Comparison of ENCODE assay signal across 27 mouse cellular contexts in the genomic region with DNA sequence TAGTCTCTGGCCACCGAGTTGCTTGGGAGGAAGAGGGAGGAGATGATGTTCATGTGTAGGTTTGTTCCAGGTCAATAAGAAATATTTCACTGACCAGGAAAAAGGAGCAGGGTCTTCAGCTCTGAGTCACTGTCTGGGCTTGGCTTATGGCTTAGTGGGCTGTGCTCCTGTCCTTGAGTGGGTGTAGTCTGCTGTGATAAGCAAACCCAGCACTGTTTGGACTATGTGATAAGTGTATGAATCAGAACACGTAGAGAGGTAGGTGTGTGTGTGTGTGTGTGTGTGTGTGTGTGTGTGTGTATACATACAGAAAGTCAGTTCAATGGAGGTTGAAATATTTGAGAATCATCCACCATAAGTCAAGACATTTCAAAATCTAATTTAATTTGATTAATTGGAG.
DNase-seq lines count a peak whose midpoint lies in the region; ATAC-seq and TF ChIP-seq lines count a peak whose summit lies in the region.
"Had no signal": no experiment of that assay in that cellular context is flagged by ENCODE, and none has a peak within 500 bp of the region (broad histone marks: within the 10 kb centered on the region; RNA-seq: fewer than 3 reads in every experiment).

No protein-coding gene starts in this region.

- no peaks in the 10 kb centered on the region for H3K36me3 ChIP-seq in intestine, embryonic 14.5 days (ENCODE audit: control insufficient read depth, insufficient read depth, low read length)
- no peaks in the 10 kb centered on the region for H3K36me3 ChIP-seq in intestine, postnatal 0 days (ENCODE audit: control insufficient read depth, insufficient read depth)
- no peaks in the 10 kb centered on the region for H3K36me3 ChIP-seq in stomach, embryonic 15.5 days
- H3K36me3 ChIP-seq in forebrain, postnatal 0 days (ENCODE audit: insufficient read depth) = no peaks in the 10 kb centered on the region
- H3K36me3 ChIP-seq: forebrain, embryonic 10.5 days; G1E; heart, embryonic 10.5 days; heart, embryonic 13.5 days had no signal

- no peak overlapping the region for H3K4me3 ChIP-seq in intestine, embryonic 14.5 days (ENCODE audit: low read depth, low read length)
- H3K4me3 ChIP-seq in intestine, postnatal 0 days (ENCODE audit: low read depth, low read length) = no peak overlapping the region
- H3K4me3 ChIP-seq in stomach, embryonic 15.5 days (replicated peaks) = no peak overlapping the region
- H3K4me3 ChIP-seq in forebrain, postnatal 0 days (ENCODE audit: low read depth, low read length) = no peak overlapping the region
- H3K4me3 ChIP-seq: forebrain, embryonic 10.5 days; forebrain, embryonic 13.5 days; heart, adult 2 months; heart, embryonic 10.5 days; heart, embryonic 13.5 days had no signal

- H3K4me1 ChIP-seq in intestine, embryonic 14.5 days (replicated peaks; ENCODE audit: control insufficient read depth, insufficient read depth, low read length) = peaks cover 9% of the 10 kb centered on the region; the same call in 1 of the 2 replicates
- H3K4me1 ChIP-seq in intestine, postnatal 0 days (replicated peaks; ENCODE audit: control insufficient read depth, insufficient read depth, low read length) = no peaks in the 10 kb centered on the region
- no peaks in the 10 kb centered on the region for H3K4me1 ChIP-seq in stomach, embryonic 15.5 days
- no peaks in the 10 kb centered on the region for H3K4me1 ChIP-seq in forebrain, postnatal 0 days (ENCODE audit: insufficient read depth)

- no peak overlapping the region for H3K9ac ChIP-seq in intestine, embryonic 14.5 days (ENCODE audit: low read length)
- H3K9ac ChIP-seq in intestine, postnatal 0 days (ENCODE audit: low read depth, low read length) = no peak overlapping the region
- no peak overlapping the region for H3K9ac ChIP-seq in stomach, embryonic 15.5 days
- no peak overlapping the region for H3K9ac ChIP-seq in forebrain, postnatal 0 days
- H3K9ac ChIP-seq: forebrain, embryonic 13.5 days; heart, embryonic 13.5 days; hindbrain, embryonic 14.5 days had no signal

- no peaks in the 10 kb centered on the region for H3K9me3 ChIP-seq in intestine, embryonic 14.5 days (ENCODE audit: control insufficient read depth, low read length)
- no peaks in the 10 kb centered on the region for H3K9me3 ChIP-seq in intestine, postnatal 0 days (ENCODE audit: control insufficient read depth)
- H3K9me3 ChIP-seq in stomach, embryonic 15.5 days = no peaks in the 10 kb centered on the region
- H3K9me3 ChIP-seq in forebrain, postnatal 0 days (ENCODE audit: low read length) = no peaks in the 10 kb centered on the region
- H3K9me3 ChIP-seq: forebrain, embryonic 10.5 days; forebrain, embryonic 13.5 days; G1E; heart, embryonic 10.5 days; heart, embryonic 13.5 days had no signal

- no peak for TF ChIP-seq CTCF in intestine, postnatal 0 days (IDR thresholded peaks at IDR 0.05; ENCODE audit: low read depth)
- no peak for TF ChIP-seq CTCF in forebrain, postnatal 0 days (IDR thresholded peaks at IDR 0.05; ENCODE audit: low read depth)

- H3K27me3 ChIP-seq in intestine, embryonic 14.5 days (replicated peaks; ENCODE audit: control insufficient read depth, insufficient read depth, low read length) = no peaks in the 10 kb centered on the region
- H3K27me3 ChIP-seq in intestine, postnatal 0 days (replicated peaks; ENCODE audit: control insufficient read depth, insufficient read depth, low read length) = no peaks in the 10 kb centered on the region
- H3K27me3 ChIP-seq in stomach, embryonic 15.5 days (replicated peaks) = no peaks in the 10 kb centered on the region
- no peaks in the 10 kb centered on the region for H3K27me3 ChIP-seq in forebrain, postnatal 0 days (ENCODE audit: insufficient read depth, low read length)
- H3K27me3 ChIP-seq: CH12.LX; heart, embryonic 13.5 days; Patski had no signal

- DNase-seq in intestine, embryonic 14.5 days (ENCODE audit: low spot score) = no peak
- DNase-seq in urinary bladder, postnatal 14 days (ENCODE audit: low spot score) = peak; percentile 47
- DNase-seq in urinary bladder, postnatal 10 days (ENCODE audit: low spot score) = no peak
- no peak for DNase-seq in thymus, postnatal 10 days (ENCODE audit: low spot score in 2 of 2)
- DNase-seq in forebrain, postnatal 0 days = no peak
- DNase-seq: adrenal gland, postnatal 14 days; B cell, adult 2 months; cerebellum, adult 11-12 months; cerebellum, adult 8-10 months; cerebellum, postnatal 10 days; gastrocnemius, postnatal 10 days; gastrocnemius, postnatal 36 days; heart, adult 2 months; heart, postnatal 14 days; heart, postnatal 4 days had no signal

- 62% methylated on average over 2 of the region's 2 CpGs for WGBS in intestine, embryonic 14.5 days
- 29% methylated on average over 2 of the region's 2 CpGs for WGBS in intestine, postnatal 0 days
- whole genome bisulfite sequencing in stomach, embryonic 15.5 days = 63% methylated on average over 2 of the region's 2 CpGs
- 91% methylated on average over 2 of the region's 2 CpGs for WGBS in forebrain, postnatal 0 days

- no peak overlapping the region for H3K4me2 ChIP-seq in intestine, embryonic 14.5 days (ENCODE audit: low read length)
- no peak overlapping the region for H3K4me2 ChIP-seq in intestine, postnatal 0 days (replicated peaks; ENCODE audit: low read depth)
- no peak overlapping the region for H3K4me2 ChIP-seq in stomach, embryonic 15.5 days
- H3K4me2 ChIP-seq in forebrain, postnatal 0 days (ENCODE audit: low read depth) = no peak overlapping the region
- H3K4me2 ChIP-seq: forebrain, embryonic 13.5 days; heart, embryonic 13.5 days; hindbrain, embryonic 14.5 days had no signal

- peak; percentile 84 for ATAC-seq in intestine, embryonic 14.5 days (replicated peaks; ENCODE audit: low FRiP score, low TSS enrichment, low read depth)
- ATAC-seq in intestine, postnatal 0 days = no peak
- peak; percentile 85 for ATAC-seq in stomach, embryonic 15.5 days (ENCODE audit: insufficient read depth, low FRiP score, low read depth)
- no peak for ATAC-seq in forebrain, postnatal 0 days
- ATAC-seq: forebrain, embryonic 13.5 days; forebrain, embryonic 16.5 days; hindbrain, postnatal 0 days; Patski had no signal

- no peak overlapping the region for H3K27ac ChIP-seq in intestine, embryonic 14.5 days (ENCODE audit: low read depth)
- no peak overlapping the region for H3K27ac ChIP-seq in intestine, postnatal 0 days (ENCODE audit: low read depth, low read length)
- H3K27ac ChIP-seq in stomach, embryonic 15.5 days = no peak overlapping the region
- H3K27ac ChIP-seq in forebrain, postnatal 0 days (ENCODE audit: low read depth, low read length) = no peak overlapping the region
- H3K27ac ChIP-seq: forebrain, embryonic 10.5 days; forebrain, embryonic 13.5 days; heart, adult 2 months; hindbrain, embryonic 14.5 days; hindbrain, postnatal 0 days had no signal

Comparison
In these comparisons a context has a peak if more than half of its experiments do, and no peak if none do; other contexts are left out.
1. ATAC-seq: peak in intestine, embryonic 14.5 days (single experiment) and stomach, embryonic 15.5 days (single experiment); none in intestine, postnatal 0 days (single experiment) and forebrain, postnatal 0 days (single experiment).